Mouse (Mus musculus): ENCODE results near the gene Elp6. TPM values are rescaled to one million over a fixed set of nuclear protein-coding genes. Genes with fewer than 3 reads are reported as not detected.
"Not testable (repeated sequence)": the region's sequence is repeated elsewhere in the genome, so short reads cannot be mapped to it uniquely, and the experiment has no call there.

Elp6 gene
- polyA plus RNA-seq, 1 experiment from 2014 or later, result 46.6 TPM

DNA sequence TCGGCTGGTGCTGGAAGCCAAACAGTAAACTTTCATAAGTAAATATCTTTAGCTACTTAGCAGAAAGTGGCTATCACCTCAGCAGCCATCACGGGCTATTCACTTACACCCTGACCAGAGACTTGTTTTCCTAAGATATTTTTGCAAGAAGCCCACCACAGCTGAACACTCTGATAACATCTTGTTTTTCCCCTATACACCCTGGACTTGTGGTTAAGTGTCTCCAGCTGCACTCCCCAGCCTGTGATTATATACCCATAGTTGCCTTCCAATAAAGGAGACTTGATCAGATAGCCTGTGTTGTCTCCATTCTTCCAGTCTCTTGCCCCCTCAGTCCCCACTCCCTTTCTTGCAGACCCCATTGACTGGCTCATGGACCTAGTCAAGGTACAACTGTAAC is 23.2 kb downstream of the Elp6 start:
- Histone ChIP-seq H3K4me3 (no peak overlapping the region), H3K36me3 (no peaks in the 10 kb centered on the region), H3K27me3 (ENCODE audit: low read depth, poor library complexity, severe bottlenecking) (no peaks in the 10 kb centered on the region), H3K27ac (no peak overlapping the region), H3K4me1 (0 out of 2 replicates have a peak, but pooled peaks cover 7% of the 10 kb centered on the region), H3K9me3 (replicated peaks) (no peaks in the 10 kb centered on the region)
- WGBS, result 87% methylated on average over 2 of the region's 2 CpGs
- no peak for DNase-seq (ENCODE audit: low spot score)

DNA sequence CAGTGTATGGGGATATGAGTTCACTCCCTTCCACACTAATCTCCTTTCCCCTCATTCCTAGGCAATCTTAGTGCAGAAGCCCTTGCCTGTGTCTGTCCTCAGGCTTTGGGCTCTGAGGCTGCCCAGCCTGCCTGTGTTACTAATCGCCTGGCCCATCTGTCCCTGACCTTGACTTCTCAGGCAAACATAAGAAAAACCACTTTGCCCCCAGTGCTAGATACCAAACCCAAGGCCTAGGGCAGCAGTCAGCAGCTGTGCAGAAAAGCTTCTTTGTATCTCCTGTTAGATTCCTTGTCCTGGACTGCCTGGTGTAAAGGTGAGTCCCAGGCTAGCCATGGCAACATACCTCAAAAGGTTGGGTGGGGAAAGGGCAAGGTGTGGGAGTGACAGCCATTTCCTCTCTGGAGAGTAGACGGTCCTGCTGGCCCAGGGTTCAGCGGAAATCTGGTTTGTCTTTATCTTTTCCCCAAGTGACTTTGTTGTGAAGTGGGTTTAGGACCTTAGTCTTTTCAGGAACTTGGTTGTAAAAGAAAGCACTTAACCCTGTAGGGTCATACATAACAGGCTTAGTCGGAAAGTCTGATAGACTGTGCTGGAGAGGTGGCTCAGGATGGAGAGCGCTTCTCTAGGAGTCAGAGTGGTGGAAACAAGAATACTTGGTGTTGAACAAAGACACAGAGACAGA is 24.1 kb downstream of the Elp6 start:
- H3K27me3 ChIP-seq (ENCODE audit: low read depth, poor library complexity, severe bottlenecking), result no peaks in the 10 kb centered on the region
- H3K27ac ChIP-seq, result no peak overlapping the region
- no peaks in the 10 kb centered on the region for H3K9me3 ChIP-seq (replicated peaks)
- DNase-seq (ENCODE audit: low spot score), result no peak
- H3K4me3 ChIP-seq, result no peak overlapping the region
- peaks cover 11% of the 10 kb centered on the region for H3K4me1 ChIP-seq
- WGBS, result 66% methylated on average over 5 of the region's 5 CpGs
- H3K36me3 ChIP-seq, result no peaks in the 10 kb centered on the region

DNA sequence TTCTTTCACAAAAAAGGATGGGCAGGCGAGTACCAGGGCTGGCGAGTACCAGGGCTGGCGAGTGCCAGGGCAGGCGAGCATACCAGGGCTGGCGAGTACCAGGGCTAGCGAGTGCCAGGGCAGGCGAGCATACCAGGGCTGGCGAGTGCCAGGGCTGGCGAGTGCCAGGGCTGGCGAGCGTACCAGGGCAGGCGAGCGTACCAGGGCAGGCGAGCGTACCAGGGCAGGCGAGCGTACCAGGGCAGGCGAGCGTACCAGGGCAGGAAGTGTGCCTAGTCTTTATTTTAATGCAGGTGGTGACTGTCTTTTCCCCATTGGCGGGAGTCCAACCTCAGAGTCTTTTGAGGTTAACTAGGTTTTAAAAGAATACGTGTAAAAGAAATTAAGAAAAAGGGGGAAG is 24.7 kb downstream of the Elp6 start:
- no peak overlapping the region for H3K27ac ChIP-seq
- no peak overlapping the region for H3K4me3 ChIP-seq
- H3K9me3 ChIP-seq (replicated peaks), result no peaks in the 10 kb centered on the region
- WGBS, result 88% methylated on average over 21 of the region's 21 CpGs
- H3K36me3 ChIP-seq, result no peaks in the 10 kb centered on the region
- H3K4me1 ChIP-seq, result peaks cover 16% of the 10 kb centered on the region
- no peak for DNase-seq (ENCODE audit: low spot score)
- no peaks in the 10 kb centered on the region for H3K27me3 ChIP-seq (ENCODE audit: low read depth, poor library complexity, severe bottlenecking)

DNA sequence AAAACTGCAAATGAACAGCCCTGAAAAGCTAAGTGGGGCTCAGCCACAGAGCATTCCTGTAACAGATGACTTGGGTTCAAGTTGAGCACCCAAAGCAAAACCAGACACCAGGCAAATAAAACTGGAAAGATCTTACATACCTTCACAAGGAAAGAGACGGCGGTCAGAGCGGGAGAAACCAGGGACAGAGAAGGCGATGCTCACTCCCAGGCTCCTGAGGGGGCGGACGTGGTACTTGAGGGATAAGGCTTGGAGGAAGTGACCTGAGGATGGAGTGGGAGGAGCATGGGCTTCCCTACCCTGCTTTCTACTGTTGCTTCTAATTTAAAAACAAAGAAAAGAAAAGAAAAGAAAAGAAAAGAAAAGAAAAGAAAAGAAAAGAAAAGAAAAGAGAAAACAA is 25.4 kb downstream of the Elp6 start:
- no peaks in the 10 kb centered on the region for H3K9me3 ChIP-seq (replicated peaks)
- DNase-seq (ENCODE audit: low spot score), result no peak
- no peak overlapping the region for H3K4me3 ChIP-seq
- H3K27me3 ChIP-seq (ENCODE audit: low read depth, poor library complexity, severe bottlenecking), result no peaks in the 10 kb centered on the region
- H3K27ac ChIP-seq, result no peak overlapping the region
- H3K36me3 ChIP-seq, result no peaks in the 10 kb centered on the region
- H3K4me1 ChIP-seq, result peaks cover 19% of the 10 kb centered on the region
- WGBS, result 59% methylated on average over 6 of the region's 6 CpGs

DNA sequence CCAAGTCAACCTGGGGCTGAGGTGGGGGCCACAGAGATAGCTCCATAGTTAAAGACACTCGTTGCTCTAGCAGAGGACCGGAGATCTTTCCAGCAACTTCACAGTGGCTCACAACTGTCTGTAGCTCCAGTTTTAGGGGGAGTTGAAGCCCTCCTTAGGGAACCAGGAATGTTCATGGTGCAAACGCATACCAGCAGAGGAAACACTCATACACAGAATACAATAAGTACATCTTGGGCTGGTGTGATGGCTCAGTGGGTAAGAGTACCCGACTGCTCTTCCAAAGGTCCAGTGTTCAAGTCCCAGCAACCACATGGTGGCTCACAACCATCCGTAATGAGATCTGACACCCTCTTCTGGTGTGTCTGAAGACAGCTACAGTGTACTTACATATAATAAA is 25.9 kb downstream of the Elp6 start:
- not testable (repeated sequence) for H3K4me3 ChIP-seq; H3K27ac ChIP-seq; H3K36me3 ChIP-seq; DNase-seq (ENCODE audit: low spot score); H3K9me3 ChIP-seq (replicated peaks); H3K27me3 ChIP-seq (ENCODE audit: low read depth, poor library complexity, severe bottlenecking)
- peaks cover 19% of the 10 kb centered on the region for H3K4me1 ChIP-seq
- 91% methylated on average over 5 of the region's 5 CpGs for WGBS

DNA sequence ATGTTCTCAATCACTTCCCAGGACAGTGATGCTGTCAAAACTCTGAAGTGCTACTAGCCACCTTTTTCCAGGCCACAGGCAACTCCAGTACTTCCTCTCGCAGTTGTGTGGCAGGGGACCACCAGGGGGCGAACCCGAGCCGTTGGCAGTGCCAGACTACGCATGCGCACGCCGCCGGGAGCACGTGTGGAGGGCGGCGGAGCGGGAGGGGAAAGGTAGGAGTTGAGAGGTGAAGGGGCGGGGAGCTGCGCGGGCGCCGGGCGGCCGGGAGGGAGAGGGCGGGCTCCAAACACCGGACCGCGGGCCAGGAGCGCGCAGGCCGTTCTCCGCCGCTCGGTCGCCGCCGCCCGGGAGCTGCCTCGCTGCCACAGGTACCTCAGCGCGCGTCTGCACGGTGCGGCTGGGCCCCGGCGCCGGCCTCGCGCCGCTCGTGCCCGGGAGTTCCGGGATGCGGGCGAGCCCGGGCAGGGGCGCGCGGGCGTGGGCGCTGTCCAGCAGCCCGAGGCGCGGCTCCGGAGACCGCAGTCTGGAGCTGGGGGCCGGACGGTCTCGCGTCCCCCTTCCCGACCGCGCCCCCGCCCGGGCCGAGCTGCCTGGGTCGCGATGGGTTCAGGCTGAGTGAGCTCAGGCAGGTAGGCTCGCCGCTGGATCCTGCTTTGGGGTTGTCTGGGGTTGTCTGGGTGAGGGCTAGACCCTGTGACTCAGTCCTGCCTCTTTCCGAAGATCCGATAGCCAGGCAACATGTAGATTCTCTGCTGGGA is 28.3 kb downstream of the Elp6 start, which contains the start of gene Scap:
Gene Scap, plus strand, starts transcription at position 154 of the 761 bp plus-strand sequence.
- under 1% methylated on average over 75 of the region's 78 CpGs for WGBS
- Histone ChIP-seq H3K27ac (peak within 1 kb of the TSS; percentile 85), H3K27me3 (ENCODE audit: low read depth, poor library complexity, severe bottlenecking) (no peaks in the 10 kb centered on the region), H3K4me1 (peaks cover 23% of the 10 kb centered on the region), H3K9me3 (replicated peaks) (no peaks in the 10 kb centered on the region), H3K36me3 (no peaks in the 10 kb centered on the region), H3K4me3 (peak within 1 kb of the TSS; percentile 80)
- peak; percentile 100 for DNase-seq (ENCODE audit: low spot score)

DNA sequence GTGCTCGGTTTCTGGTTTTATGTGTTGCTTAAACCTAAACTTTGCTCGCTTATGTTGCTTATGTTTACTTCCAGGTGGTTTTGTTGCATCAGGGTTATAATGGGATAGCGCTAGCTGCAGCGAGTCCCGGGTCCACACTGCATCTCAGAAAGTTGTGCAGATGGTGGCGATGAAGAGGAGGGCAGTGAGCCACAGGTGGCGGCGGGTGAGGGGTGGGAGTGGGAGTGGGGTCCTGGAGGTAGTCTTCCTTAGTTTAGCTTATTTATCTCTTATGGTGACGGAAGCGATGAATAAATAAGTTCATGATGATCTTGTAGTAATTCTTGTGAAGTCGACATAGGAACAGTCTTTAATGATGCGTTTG is 28.9 kb downstream of the Elp6 start:
- H3K27ac ChIP-seq, result peak overlapping the region; percentile 85
- H3K9me3 ChIP-seq (replicated peaks), result no peaks in the 10 kb centered on the region
- no peaks in the 10 kb centered on the region for H3K27me3 ChIP-seq (ENCODE audit: low read depth, poor library complexity, severe bottlenecking)
- WGBS, result 13% methylated on average over 12 of the region's 12 CpGs
- no peak for DNase-seq (ENCODE audit: low spot score)
- peaks cover 23% of the 10 kb centered on the region for H3K4me1 ChIP-seq
- H3K36me3 ChIP-seq, result no peaks in the 10 kb centered on the region
- peak overlapping the region; percentile 80 for H3K4me3 ChIP-seq

DNA sequence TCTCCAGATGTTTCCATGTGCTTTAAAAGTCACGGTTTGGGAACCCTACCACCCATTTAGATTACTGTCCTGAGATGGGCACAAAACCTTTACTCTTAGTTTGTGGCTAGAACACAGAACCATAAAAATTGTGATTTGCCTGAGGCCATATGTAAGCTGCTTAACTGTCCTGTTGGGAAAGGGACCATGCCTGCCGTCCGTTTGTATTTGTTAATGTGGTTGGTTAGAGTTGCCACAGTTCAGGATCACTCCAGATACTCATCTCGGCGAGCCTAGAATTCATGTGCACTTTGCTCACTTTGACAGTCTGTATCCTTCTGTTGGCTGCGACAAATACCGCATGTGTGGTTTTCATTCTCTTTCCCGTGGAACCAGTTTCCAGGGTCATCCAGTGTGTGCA is 29.9 kb downstream of the Elp6 start:
- H3K9me3 ChIP-seq (replicated peaks), result no peaks in the 10 kb centered on the region
- peaks cover 20% of the 10 kb centered on the region for H3K4me1 ChIP-seq
- H3K27me3 ChIP-seq (ENCODE audit: low read depth, poor library complexity, severe bottlenecking), result no peaks in the 10 kb centered on the region
- H3K4me3 ChIP-seq, result 0 out of 2 replicates have a peak overlapping the region, but pooled peaks have one; percentile 80
- 80% methylated on average over 8 of the region's 8 CpGs for WGBS
- H3K27ac ChIP-seq, result no peak overlapping the region
- no peaks in the 10 kb centered on the region for H3K36me3 ChIP-seq
- no peak for DNase-seq (ENCODE audit: low spot score)

DNA sequence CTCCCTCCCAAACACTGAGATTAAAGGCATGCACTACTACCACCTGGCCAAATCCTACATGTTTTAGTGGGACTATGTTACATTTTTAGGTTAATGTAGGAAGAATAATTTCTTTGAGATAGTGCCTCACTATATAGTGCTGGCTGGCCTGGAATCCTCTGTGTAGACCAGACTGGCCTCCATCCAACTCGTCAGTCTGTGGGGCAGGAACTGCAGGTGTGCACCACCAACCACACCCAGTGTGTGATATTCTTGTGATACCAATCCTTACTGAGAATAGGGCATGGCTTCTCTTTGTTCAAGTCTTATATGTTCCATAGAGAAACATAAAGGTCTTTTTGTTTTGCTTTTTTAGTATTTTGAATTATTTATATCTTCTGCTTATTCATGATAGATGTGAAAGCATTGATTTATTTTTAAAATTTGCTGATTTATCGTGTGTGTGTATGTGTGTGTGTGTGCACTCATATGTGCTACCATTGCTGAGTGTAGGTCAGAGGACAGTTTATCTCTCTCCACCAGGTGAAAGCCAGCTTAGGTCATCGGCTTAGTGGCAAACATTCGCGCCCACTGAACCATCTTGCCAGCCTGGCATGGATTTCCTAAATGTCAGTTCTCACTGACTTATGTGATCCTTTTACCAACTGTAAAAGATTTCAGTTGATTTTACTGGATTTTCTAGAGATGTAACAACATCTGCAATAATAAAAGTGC is 35.2 kb downstream of the Elp6 start:
- Histone ChIP-seq H3K27ac (no peak overlapping the region), H3K9me3 (replicated peaks) (no peaks in the 10 kb centered on the region), H3K27me3 (ENCODE audit: low read depth, poor library complexity, severe bottlenecking) (no peaks in the 10 kb centered on the region), H3K4me1 (peaks cover 10% of the 10 kb centered on the region), H3K4me3 (no peak overlapping the region), H3K36me3 (no peaks in the 10 kb centered on the region)
- WGBS, result 90% methylated on average over 5 of the region's 5 CpGs
- no peak for DNase-seq (ENCODE audit: low spot score)

DNA sequence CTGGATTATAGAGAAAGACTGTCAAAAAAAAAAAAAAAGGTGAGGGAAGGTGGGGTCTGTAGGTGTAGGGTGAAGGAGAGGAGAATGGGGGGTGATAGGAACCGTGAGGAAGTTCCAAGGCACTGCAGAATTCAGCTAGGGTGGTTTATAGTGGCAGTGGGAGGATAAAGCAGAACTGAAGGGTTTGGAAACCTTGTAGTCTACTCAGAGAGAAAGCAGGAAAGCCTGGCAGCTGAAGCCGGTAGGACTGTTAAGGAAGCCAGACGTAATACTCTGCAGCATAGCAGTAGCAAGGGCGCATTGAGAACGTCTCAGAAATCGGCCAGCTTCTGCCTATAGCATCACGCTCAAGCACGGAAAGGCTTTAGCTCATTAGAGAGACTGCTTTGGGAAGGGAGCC is 37.0 kb downstream of the Elp6 start:
- DNase-seq (ENCODE audit: low spot score), result no peak
- 75% methylated on average over 8 of the region's 8 CpGs for WGBS
- H3K9me3 ChIP-seq (replicated peaks), result no peaks in the 10 kb centered on the region

DNA sequence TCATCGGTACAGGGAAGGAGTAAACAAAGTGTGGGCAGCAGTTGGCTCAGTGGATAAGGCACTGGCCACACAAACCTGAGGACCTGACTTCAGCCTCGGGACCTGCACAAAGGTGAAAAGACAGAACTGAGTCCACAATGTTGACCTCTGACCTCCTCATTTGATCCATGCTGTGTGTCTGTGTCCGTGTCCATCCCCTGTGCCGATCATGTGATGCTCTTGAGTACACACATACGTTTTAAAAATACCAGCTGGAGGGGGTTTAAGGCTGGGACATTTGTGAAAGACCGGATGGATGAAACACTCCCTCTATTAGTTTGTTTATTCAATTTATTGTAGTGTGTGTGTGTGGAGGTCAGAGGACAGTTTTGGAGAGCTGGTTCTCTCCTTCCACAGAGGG is 38.8 kb downstream of the Elp6 start:
- H3K4me1 ChIP-seq, result peaks cover 11% of the 10 kb centered on the region
- no peak overlapping the region for H3K4me3 ChIP-seq
- H3K36me3 ChIP-seq, result no peaks in the 10 kb centered on the region
- no peak overlapping the region for H3K27ac ChIP-seq
- no peaks in the 10 kb centered on the region for H3K27me3 ChIP-seq (ENCODE audit: low read depth, poor library complexity, severe bottlenecking)
- DNase-seq (ENCODE audit: low spot score), result no peak
- WGBS, result 73% methylated on average over 6 of the region's 6 CpGs
- no peaks in the 10 kb centered on the region for H3K9me3 ChIP-seq (replicated peaks)

More for the DNA sequence above, 37.0 kb downstream of the Elp6 start:
- Histone ChIP-seq H3K27me3 (ENCODE audit: low read depth, poor library complexity, severe bottlenecking) (no peaks in the 10 kb centered on the region), H3K4me3 (no peak overlapping the region), H3K27ac (no peak overlapping the region), H3K4me1 (peaks cover 16% of the 10 kb centered on the region), H3K36me3 (no peaks in the 10 kb centered on the region)

DNA sequence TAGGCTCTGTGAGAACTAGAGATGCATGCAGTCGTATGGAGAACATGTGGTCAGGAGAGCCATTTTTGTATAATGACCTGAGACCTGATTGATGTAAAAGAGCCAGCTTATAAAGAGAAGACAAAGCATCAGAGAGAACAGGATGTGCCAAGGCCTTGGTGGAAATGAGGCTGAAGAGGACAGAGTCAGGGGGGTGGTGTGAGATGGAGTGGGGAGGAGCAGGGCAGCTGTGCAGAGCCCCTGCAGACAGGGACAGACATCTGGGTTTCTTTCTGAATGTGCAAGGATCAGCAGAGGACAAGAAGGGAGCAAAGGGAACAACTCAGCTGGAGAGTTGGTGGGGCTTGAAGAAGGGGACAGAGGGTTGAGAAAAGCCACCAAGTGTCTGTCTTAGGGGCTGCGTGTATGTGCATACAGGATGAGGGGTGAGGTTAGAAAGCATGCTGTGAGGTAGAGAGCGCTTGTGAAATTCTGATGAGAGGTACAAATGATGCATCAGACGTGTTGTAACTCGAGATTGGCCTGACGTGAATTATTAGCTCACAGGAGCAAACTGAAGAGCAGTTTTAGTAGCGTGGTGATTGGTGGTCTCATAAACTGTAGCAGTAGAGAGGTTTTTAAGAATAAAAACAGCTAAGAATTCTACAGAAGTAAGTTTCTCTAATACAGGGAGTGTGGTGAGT is 40.2 kb downstream of the Elp6 start:
- DNase-seq (ENCODE audit: low spot score), result no peak
- H3K4me1 ChIP-seq, result peaks cover 11% of the 10 kb centered on the region
- H3K9me3 ChIP-seq (replicated peaks), result no peaks in the 10 kb centered on the region
- no peak overlapping the region; the same call in 1 of the 2 replicates for H3K27ac ChIP-seq
- 46% methylated on average over 7 of the region's 7 CpGs for WGBS
- no peaks in the 10 kb centered on the region for H3K36me3 ChIP-seq
- no peaks in the 10 kb centered on the region for H3K27me3 ChIP-seq (ENCODE audit: low read depth, poor library complexity, severe bottlenecking)
- H3K4me3 ChIP-seq, result no peak overlapping the region

All from limb, embryonic 10.5 days (tissue).